Mouse (Mus musculus): ENCODE measurements around the gene Fry.

GRCm38 (mm10) chr5:150370895-150371294 lies 252.4 kb downstream of the Fry start:
- TF ChIP-seq CTCF (IDR thresholded peaks at IDR 0.05; ENCODE audit: low read depth, low read length) (no peak), POLR2A (IDR thresholded peaks at IDR 0.05; ENCODE audit: insufficient read depth, low read length) (no peak), EP300 (IDR thresholded peaks at IDR 0.05; ENCODE audit: insufficient read depth, low read depth, low read length) (no peak)
